Mouse (Mus musculus): Measurements from ENCODE around the gene Wnt1. TPM values are rescaled to one million over a fixed set of nuclear protein-coding genes. Genes with fewer than 3 reads are reported as not detected.
"Not testable (repeated sequence)": the region's sequence is repeated elsewhere in the genome, so short reads cannot be mapped to it uniquely, and the experiment has no call there.

Gene Wnt1
- polyA plus RNA-seq (2015; fragmentation: Nextera tagmentation; extraction: Ambion mirVana) = 0.07 TPM in 1 of 2 replicates, not detected in the other

DNA sequence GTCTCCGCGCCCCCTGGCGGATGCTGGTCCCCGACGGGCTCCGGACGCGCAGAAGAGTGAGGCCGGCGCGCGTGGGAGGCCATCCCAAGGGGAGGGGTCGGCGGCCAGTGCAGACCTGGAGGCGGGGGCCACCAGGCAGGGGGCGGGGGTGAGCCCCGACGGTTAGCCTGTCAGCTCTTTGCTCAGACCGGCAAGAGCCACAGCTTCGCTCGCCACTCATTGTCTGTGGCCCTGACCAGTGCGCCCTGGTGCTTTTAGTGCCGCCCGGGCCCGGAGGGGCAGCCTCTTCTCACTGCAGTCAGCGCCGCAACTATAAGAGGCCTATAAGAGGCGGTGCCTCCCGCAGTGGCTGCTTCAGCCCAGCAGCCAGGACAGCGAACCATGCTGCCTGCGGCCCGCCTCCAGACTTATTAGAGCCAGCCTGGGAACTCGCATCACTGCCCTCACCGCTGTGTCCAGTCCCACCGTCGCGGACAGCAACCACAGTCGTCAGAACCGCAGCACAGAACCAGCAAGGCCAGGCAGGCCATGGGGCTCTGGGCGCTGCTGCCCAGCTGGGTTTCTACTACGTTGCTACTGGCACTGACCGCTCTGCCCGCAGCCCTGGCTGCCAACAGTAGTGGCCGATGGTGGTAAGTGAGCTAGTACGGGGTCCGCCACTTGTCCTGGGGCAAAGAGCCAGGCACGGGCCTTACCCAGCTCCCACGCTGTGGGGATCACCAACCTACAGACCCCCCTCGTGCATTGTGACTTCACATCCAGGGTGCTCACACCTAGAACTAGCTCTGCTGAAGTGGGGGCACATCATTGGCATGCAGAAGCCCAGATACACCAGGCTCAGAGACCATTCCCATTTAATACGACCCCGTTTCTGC, at the start of gene Wnt1:
Gene Wnt1, plus strand, starts transcription at position 197 of the 875 bp plus-strand sequence.
- H3K4me3 ChIP-seq (replicated peaks) = peak within 1 kb of the TSS; percentile 28
- H3K36me3 ChIP-seq = no peaks in the 10 kb centered on the region
- H3K4me1 ChIP-seq = peaks cover 35% of the 10 kb centered on the region
- no peak within 1 kb of the TSS for H3K27ac ChIP-seq (replicated peaks)
- peaks cover 86% of the 10 kb centered on the region for H3K27me3 ChIP-seq
- no peak for ATAC-seq (ENCODE audit: insufficient number of reproducible peaks, low FRiP score, low TSS enrichment, low read depth)
- H3K9ac ChIP-seq = no peak within 1 kb of the TSS
- H3K9me3 ChIP-seq (replicated peaks) = no peaks in the 10 kb centered on the region
- WGBS = 2% methylated on average over 51 of the region's 51 CpGs
- H3K4me2 ChIP-seq (replicated peaks) = peak within 1 kb of the TSS; percentile 44

DNA sequence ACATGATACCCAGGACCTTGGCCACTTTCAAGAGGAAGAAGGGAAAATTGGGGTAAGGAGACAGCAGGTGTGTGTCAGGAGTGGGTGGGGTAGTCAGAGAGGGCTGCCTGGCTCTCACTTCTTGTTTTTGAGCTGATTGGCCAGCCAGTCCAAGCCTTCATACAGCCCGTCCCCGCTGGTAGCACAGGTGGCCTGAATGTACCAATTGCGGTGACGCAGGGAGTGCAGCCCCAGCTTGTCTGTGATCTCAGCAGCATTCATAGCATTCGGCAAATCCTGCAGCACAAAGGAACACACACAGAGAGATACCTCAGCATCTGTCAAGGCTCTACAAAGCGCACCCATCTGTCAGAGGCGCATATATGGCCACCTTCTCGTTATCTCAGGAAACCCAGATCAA, 49.4 kb upstream of the Wnt1 start:
- no peak for ATAC-seq (ENCODE audit: insufficient number of reproducible peaks, low FRiP score, low TSS enrichment, low read depth)
- 89% methylated on average over 8 of the region's 8 CpGs for WGBS

DNA sequence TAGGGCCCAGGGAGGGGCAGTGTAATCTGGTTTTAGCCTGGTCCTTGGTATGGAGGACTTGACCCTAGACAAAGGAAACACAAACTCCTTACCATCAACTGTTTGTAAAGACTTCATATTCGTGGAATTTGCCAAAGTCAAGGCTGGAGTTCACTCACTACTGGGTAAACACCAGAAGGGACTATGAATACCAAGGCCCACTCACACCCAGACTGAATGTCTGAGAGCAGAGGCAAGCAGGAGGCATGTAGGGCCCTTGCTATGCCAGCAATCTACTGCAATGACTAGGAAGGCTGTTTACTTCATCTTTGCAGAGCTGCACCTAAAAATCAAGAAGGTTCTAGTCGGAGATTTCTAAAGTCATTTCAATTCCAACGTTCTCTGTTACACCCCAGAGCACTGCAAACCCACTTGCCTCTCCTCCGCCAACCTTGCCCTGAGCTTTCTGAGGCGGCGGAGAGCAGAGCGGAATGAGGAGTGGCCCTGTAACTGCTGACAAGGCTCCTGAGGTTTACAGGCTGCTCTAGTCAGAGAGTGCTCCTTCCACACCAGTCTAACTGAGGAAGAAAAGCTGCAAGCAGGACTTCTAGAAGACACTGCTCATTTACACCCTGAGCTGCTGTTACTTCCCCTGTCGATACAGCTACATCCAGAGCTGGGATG, 46.8 kb upstream of the Wnt1 start:
- H3K27me3 ChIP-seq = no peaks in the 10 kb centered on the region
- H3K36me3 ChIP-seq = peaks cover 41% of the 10 kb centered on the region
- no peak for ATAC-seq (ENCODE audit: insufficient number of reproducible peaks, low FRiP score, low TSS enrichment, low read depth)
- no peaks in the 10 kb centered on the region for H3K9me3 ChIP-seq (replicated peaks)
- H3K4me3 ChIP-seq (replicated peaks) = no peak overlapping the region
- H3K27ac ChIP-seq (replicated peaks) = no peak overlapping the region
- H3K4me2 ChIP-seq (replicated peaks) = no peak overlapping the region
- H3K4me1 ChIP-seq = peaks cover 18% of the 10 kb centered on the region
- H3K9ac ChIP-seq = no peak overlapping the region
- WGBS = 74% methylated on average over 8 of the region's 8 CpGs

More for the DNA sequence above, 49.4 kb upstream of the Wnt1 start:
- H3K4me1 ChIP-seq = peaks cover 11% of the 10 kb centered on the region
- no peaks in the 10 kb centered on the region for H3K27me3 ChIP-seq
- no peak overlapping the region for H3K4me3 ChIP-seq (replicated peaks)
- peaks cover 65% of the 10 kb centered on the region for H3K36me3 ChIP-seq
- no peak overlapping the region for H3K9ac ChIP-seq
- H3K9me3 ChIP-seq (replicated peaks) = no peaks in the 10 kb centered on the region
- H3K27ac ChIP-seq (replicated peaks) = no peak overlapping the region
- H3K4me2 ChIP-seq (replicated peaks) = no peak overlapping the region

DNA sequence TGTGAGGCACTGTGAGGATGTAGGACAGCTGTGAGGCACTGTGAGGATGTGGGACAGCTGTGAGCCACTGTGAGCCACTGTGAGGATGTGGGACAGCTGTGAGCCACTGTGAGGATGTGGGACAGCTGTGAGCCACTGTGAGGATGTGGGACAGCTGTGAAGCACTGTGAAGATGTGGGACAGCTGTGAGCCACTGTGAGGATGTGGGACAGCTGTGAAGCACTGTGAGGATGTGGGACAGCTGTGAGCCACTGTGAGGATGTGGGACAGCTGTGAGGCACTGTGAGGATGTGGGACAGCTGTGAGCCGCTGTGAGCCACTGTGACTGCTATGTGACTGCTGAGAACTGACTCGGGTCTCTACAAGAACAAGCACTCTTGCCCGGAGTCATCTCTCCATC, 45.8 kb upstream of the Wnt1 start:
- H3K4me3 ChIP-seq (replicated peaks); H3K27me3 ChIP-seq; H3K9ac ChIP-seq; H3K27ac ChIP-seq (replicated peaks); H3K4me2 ChIP-seq (replicated peaks); H3K9me3 ChIP-seq (replicated peaks); ATAC-seq (ENCODE audit: insufficient number of reproducible peaks, low FRiP score, low TSS enrichment, low read depth): not testable (repeated sequence)
- 71% methylated on average over 3 of the region's 3 CpGs for WGBS
- Histone ChIP-seq H3K4me1 (peaks cover 18% of the 10 kb centered on the region), H3K36me3 (peaks cover 33% of the 10 kb centered on the region)

DNA sequence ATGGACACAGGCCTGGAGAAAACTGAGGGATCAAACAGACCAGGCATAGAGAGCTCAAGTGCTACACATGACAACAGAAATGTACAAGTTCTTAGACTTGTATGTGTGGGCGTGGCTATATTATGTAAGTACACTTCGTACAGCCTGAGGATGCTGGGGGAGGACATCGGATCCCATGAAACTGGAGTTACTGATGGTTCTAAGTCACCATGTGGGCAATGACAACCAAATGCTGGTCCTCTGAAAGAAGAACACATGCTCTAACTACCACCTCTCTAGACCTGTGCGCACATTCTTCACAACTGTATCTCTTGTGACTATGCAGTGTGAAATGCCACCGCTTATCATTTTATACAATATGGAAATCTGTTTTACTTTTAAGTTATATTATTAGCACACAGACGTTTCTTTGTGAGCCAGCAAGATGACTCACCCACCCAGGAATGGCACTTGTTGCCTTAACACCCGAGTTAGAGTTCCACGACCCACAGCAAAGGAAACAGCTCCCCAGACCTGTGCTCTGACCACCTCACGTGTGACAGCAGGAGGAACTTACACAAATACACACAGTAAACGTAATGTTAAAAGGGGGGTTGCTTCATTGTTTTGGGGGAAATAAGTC, 43.2 kb upstream of the Wnt1 start:
- H3K4me1 ChIP-seq = peaks cover 18% of the 10 kb centered on the region
- no peak for ATAC-seq (ENCODE audit: insufficient number of reproducible peaks, low FRiP score, low TSS enrichment, low read depth)
- no peak overlapping the region for H3K9ac ChIP-seq
- H3K4me3 ChIP-seq (replicated peaks) = no peak overlapping the region
- no peaks in the 10 kb centered on the region for H3K27me3 ChIP-seq
- no peak overlapping the region for H3K4me2 ChIP-seq (replicated peaks)
- WGBS = 75% methylated on average over 10 of the region's 10 CpGs
- H3K9me3 ChIP-seq (replicated peaks) = no peaks in the 10 kb centered on the region
- H3K36me3 ChIP-seq = peaks cover 13% of the 10 kb centered on the region
- no peak overlapping the region for H3K27ac ChIP-seq (replicated peaks)

DNA sequence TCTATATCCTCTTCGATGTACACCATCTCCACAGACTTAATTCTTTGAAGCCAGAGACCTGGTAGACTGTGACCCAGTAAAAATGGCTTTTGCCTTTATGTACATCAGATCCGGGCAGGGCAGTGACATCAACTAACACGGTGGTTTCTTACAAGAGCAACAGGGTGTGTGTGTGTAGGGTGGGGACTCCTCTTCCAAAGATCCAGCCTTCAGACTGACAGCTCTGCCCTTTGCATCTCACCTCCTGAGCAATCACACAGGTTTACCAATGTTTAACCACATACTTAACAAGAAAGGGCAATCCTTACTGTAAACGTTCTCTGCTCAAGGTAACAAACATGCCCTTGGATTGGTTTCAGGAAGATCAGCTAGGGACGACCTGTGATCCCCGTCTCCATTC, 42.4 kb upstream of the Wnt1 start:
- no peak overlapping the region for H3K4me3 ChIP-seq (replicated peaks)
- no peak for ATAC-seq (ENCODE audit: insufficient number of reproducible peaks, low FRiP score, low TSS enrichment, low read depth)
- 80% methylated on average over 6 of the region's 6 CpGs for WGBS
- peaks cover 10% of the 10 kb centered on the region for H3K36me3 ChIP-seq
- H3K4me1 ChIP-seq = peaks cover 18% of the 10 kb centered on the region
- H3K9me3 ChIP-seq (replicated peaks) = no peaks in the 10 kb centered on the region
- H3K4me2 ChIP-seq (replicated peaks) = no peak overlapping the region
- H3K27me3 ChIP-seq = no peaks in the 10 kb centered on the region
- H3K9ac ChIP-seq = no peak overlapping the region
- no peak overlapping the region for H3K27ac ChIP-seq (replicated peaks)

DNA sequence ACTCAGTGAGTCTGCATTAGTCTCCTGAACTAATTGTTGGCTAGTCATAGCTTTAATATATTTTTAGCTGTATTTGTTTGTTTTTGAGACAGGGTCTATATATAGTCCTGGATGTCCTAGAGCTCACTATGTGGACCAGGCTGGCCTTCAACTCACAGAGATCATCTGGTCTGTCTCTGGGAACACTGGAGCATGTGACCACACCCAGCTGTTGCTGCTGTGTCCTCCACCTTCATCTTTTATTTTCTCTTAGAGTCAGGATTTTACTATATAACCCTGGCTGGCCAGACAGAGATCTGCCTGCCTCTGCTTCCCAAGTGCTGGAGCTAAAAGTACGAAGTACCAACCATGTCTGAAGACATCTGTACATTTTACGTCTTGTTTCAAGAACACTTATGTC, 40.6 kb upstream of the Wnt1 start:
- no peak for ATAC-seq (ENCODE audit: insufficient number of reproducible peaks, low FRiP score, low TSS enrichment, low read depth)
- no peak overlapping the region for H3K4me2 ChIP-seq (replicated peaks)
- H3K36me3 ChIP-seq = peaks cover 11% of the 10 kb centered on the region; the same call in 1 of the 2 replicates
- 96% methylated on average over 2 of the region's 2 CpGs for WGBS
- peaks cover 9% of the 10 kb centered on the region; the same call in 1 of the 2 replicates for H3K4me1 ChIP-seq
- no peaks in the 10 kb centered on the region for H3K27me3 ChIP-seq
- no peak overlapping the region for H3K4me3 ChIP-seq (replicated peaks)
- H3K27ac ChIP-seq (replicated peaks) = no peak overlapping the region
- H3K9ac ChIP-seq = no peak overlapping the region
- H3K9me3 ChIP-seq (replicated peaks) = no peaks in the 10 kb centered on the region

DNA sequence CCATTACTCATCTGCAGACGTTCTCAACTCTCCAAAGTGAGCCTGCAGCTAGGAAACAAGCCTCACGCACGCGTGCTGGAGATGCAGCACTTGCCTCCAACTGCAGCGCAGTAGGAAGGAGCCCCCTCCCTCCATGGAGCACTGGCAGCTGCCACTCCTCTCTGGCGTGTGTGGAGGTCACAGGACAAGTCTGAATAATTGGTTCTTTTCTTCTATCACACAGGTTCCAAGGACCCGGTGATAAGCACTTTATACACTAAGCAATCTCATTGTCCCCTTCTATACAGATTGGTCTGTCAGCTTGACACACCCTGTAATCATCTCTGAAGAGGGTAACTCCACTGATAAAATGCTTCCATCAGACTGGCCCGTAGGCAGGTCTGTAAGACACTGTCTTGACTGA, 36.6 kb upstream of the Wnt1 start:
- H3K27ac ChIP-seq (replicated peaks) = no peak overlapping the region
- H3K27me3 ChIP-seq = no peaks in the 10 kb centered on the region
- no peak overlapping the region for H3K4me3 ChIP-seq (replicated peaks)
- no peak overlapping the region for H3K9ac ChIP-seq
- WGBS = 77% methylated on average over 8 of the region's 8 CpGs
- no peaks in the 10 kb centered on the region for H3K4me1 ChIP-seq
- no peak overlapping the region for H3K4me2 ChIP-seq (replicated peaks)
- ATAC-seq (ENCODE audit: insufficient number of reproducible peaks, low FRiP score, low TSS enrichment, low read depth) = no peak
- H3K36me3 ChIP-seq = peaks cover 11% of the 10 kb centered on the region; the same call in 1 of the 2 replicates
- H3K9me3 ChIP-seq (replicated peaks) = no peaks in the 10 kb centered on the region

DNA sequence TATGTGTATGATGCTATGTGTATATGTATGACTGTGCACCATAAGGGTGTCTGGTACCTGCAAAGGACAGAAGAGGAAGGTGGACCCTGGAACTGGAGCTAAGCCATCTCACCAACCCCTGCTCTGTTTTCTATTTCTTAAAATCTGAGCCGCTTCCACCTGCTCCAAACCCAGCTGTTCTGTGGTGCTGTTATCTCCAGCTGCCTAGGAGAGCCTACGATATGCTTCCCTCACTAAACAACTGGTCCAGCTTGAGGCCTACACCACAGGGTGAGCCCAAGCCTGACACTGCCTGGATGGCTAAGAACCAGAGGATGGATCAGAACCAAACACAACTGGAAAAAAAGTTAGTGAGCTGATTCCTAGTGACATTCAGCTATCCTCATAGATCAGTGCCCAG, 35.5 kb upstream of the Wnt1 start:
- WGBS = 95% methylated on average over 2 of the region's 2 CpGs
- H3K9ac ChIP-seq = no peak overlapping the region
- H3K36me3 ChIP-seq = peaks cover 16% of the 10 kb centered on the region
- H3K9me3 ChIP-seq (replicated peaks) = no peaks in the 10 kb centered on the region
- no peaks in the 10 kb centered on the region for H3K4me1 ChIP-seq
- no peak overlapping the region for H3K4me2 ChIP-seq (replicated peaks)
- H3K4me3 ChIP-seq (replicated peaks) = no peak overlapping the region
- H3K27ac ChIP-seq (replicated peaks) = no peak overlapping the region
- no peaks in the 10 kb centered on the region for H3K27me3 ChIP-seq
- ATAC-seq (ENCODE audit: insufficient number of reproducible peaks, low FRiP score, low TSS enrichment, low read depth) = no peak

DNA sequence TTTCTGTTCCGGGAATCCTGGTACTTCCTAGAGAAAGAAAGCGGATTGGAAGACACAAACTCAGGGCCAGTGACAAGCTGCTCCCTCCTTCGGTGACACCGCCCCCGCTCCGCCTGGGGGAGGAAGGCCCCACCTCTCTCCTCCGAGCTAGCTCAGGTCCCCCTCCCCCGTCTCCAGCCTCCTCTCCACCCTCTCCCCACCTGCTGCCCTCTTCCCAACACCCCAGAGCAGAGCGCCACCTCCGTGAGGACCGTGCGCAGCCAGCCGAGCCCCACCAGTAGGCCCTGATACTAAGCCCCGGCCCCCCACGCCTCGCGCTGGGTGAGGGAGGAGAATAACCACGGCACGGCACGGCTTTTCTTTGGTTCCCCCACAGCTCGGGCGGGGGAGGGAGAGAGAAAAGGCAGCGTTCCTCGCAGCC, 27.4 kb upstream of the Wnt1 start:
- peak overlapping the region; percentile 99 for H3K4me3 ChIP-seq (replicated peaks)
- H3K9ac ChIP-seq = peak overlapping the region; percentile 83
- peaks cover 11% of the 10 kb centered on the region; the same call in 1 of the 2 replicates for H3K36me3 ChIP-seq
- peak overlapping the region; percentile 88 for H3K27ac ChIP-seq (replicated peaks)
- no peaks in the 10 kb centered on the region for H3K9me3 ChIP-seq (replicated peaks)
- WGBS = 1% methylated on average over 20 of the region's 24 CpGs
- peak; percentile 74 for ATAC-seq (ENCODE audit: insufficient number of reproducible peaks, low FRiP score, low TSS enrichment, low read depth)
- peaks cover 18% of the 10 kb centered on the region for H3K4me1 ChIP-seq
- peak overlapping the region; percentile 92 for H3K4me2 ChIP-seq (replicated peaks)
- H3K27me3 ChIP-seq = peaks cover 4% of the 10 kb centered on the region; the same call in 1 of the 2 replicates

Measured in embryonic facial prominence, embryonic 15.5 days (tissue).